Mouse (Mus musculus) liver, embryonic 12.5 days (tissue): ENCODE results near the gene Tubb2a. TPM values are rescaled to one million over a fixed set of nuclear protein-coding genes. Genes with fewer than 3 reads are reported as not detected.

Experiments
- ATAC-seq: fragments of 200-750 bp; cut with Nextera tagmentation; 2 replicates; pipeline ENCODE4 v1.8.0; 2017; ENCODE audit warnings: moderate number of reproducible peaks, mild to moderate bottlenecking, moderate library complexity
- H3K27ac ChIP-seq: fragments of 300-500 bp; sonication (generic); 2 replicates; pipeline ENCODE4 v1.5.1; 2016; ENCODE audit warnings: mild to moderate bottlenecking
- H3K27me3 ChIP-seq: fragments of 300-500 bp; sonication (generic); replicated peaks from 2 replicates; pipeline ENCODE4 v1.6.1; 2016; ENCODE audit warnings: mild to moderate bottlenecking, moderate library complexity
- H3K36me3 ChIP-seq: fragments of 300-500 bp; sonication (generic); 2 replicates; pipeline ENCODE4 v1.6.1; 2016; ENCODE audit warnings: mild to moderate bottlenecking, moderate library complexity
- H3K4me1 ChIP-seq: fragments of 300-500 bp; sonication (generic); 2 replicates; pipeline ENCODE4 v1.6.1; 2016
- H3K4me2 ChIP-seq: fragments of 300-500 bp; sonication (generic); 2 replicates; pipeline ENCODE4 v1.6.1; 2016; ENCODE audit warnings: mild to moderate bottlenecking, moderate library complexity
- H3K4me3 ChIP-seq: fragments of 300-500 bp; sonication (generic); 2 replicates; pipeline ENCODE4 v1.5.1; 2016; ENCODE audit warnings: mild to moderate bottlenecking, moderate library complexity
- H3K9ac ChIP-seq: fragments of 300-500 bp; sonication (generic); 2 replicates; pipeline ENCODE4 v1.6.1; 2016; ENCODE audit warnings: mild to moderate bottlenecking, moderate library complexity
- H3K9me3 ChIP-seq: fragments of 300-500 bp; sonication (generic); replicated peaks from 2 replicates; pipeline ENCODE4 v1.6.1; 2016; ENCODE audit warnings: mild to moderate bottlenecking, moderate library complexity
- WGBS: fragments of 180-500 bp; shearing (Covaris S2); methylation state at CpG from one replicate; pipeline ENCODE4 v1.1.7; 2016; ENCODE audit not compliant: insufficient replicate concordance; 5-methylcytosine and 5-hydroxymethylcytosine counted together
- polyA plus RNA-seq: library from polyadenylated mRNA; unstranded; fragments of >200 nt; fragmentation: Nextera tagmentation; extraction: Ambion mirVana; gene quantifications from 2 replicates; pipeline ENCODE4 v1.2.1, GENCODE M21; 2016

Tubb2a gene
- polyA plus RNA-seq, 1 experiment from 2014 or later = 68.1 TPM

DNA sequence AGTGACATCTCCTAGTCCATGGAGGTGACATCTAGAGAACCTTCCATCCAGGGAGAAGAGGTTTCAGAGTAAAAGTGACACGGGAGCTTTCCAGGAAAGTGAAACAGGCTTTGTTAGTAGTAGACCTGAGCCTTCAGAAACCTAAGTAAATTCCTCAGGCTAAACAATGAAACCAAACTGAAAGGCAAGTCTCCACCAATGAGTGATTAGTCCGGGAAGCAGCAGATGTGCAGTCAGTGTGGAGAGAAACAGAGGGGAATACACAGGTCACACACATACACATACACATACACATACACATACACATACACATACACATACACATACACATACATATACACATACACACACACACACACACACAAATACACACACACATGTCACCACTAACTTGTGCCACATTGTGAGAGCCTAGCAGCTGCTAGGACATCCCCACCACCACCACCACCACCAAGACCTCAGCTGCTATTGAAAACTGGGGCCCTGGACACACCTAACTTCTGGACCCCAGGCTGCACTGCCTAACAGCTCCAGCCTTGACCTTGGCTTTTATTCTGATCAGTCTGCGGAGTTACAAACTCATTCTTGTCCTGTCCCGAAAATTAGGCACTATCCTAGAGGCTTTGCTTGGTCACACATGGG lies 31.3 kb upstream of the Tubb2a start:
- no peaks in the 10 kb centered on the region for H3K9me3 ChIP-seq
- no peak overlapping the region for H3K27ac ChIP-seq
- no peak overlapping the region for H3K4me3 ChIP-seq
- 68% methylated on average over 4 of the region's 4 CpGs for WGBS
- H3K27me3 ChIP-seq = peaks cover 8% of the 10 kb centered on the region; the same call in 1 of the 2 replicates
- no peak overlapping the region for H3K9ac ChIP-seq
- 0 out of 2 replicates have a peak, but pooled peaks cover 8% of the 10 kb centered on the region for H3K4me1 ChIP-seq
- no peak overlapping the region for H3K4me2 ChIP-seq
- no peaks in the 10 kb centered on the region for H3K36me3 ChIP-seq
- ATAC-seq = no peak

DNA sequence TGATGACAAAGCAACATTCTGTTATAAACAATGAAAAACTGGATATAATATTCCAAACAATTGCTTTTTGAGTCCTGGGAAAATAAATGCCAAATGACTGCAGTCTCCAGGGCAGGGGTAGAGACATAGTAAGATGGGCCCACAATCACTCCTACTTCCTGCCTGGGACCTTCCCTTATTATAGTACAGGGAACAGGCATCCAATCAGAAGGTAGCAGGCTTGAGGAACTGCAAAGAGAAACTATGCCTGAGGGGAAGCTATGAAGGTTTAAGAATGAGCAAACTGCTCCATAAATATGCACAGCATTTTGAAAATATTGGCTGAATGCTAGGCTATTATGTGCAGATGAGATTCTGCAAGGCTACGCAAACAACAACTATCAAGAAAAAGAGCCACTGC lies 29.2 kb upstream of the Tubb2a start:
- H3K4me3 ChIP-seq = no peak overlapping the region
- WGBS = 94% methylated on average over 1 of the region's 1 CpGs
- H3K9ac ChIP-seq = no peak overlapping the region
- H3K27me3 ChIP-seq = peaks cover 8% of the 10 kb centered on the region; the same call in 1 of the 2 replicates
- no peaks in the 10 kb centered on the region for H3K9me3 ChIP-seq
- H3K4me1 ChIP-seq = peaks cover 14% of the 10 kb centered on the region
- no peak for ATAC-seq
- no peak overlapping the region for H3K27ac ChIP-seq
- H3K36me3 ChIP-seq = no peaks in the 10 kb centered on the region
- no peak overlapping the region for H3K4me2 ChIP-seq

DNA sequence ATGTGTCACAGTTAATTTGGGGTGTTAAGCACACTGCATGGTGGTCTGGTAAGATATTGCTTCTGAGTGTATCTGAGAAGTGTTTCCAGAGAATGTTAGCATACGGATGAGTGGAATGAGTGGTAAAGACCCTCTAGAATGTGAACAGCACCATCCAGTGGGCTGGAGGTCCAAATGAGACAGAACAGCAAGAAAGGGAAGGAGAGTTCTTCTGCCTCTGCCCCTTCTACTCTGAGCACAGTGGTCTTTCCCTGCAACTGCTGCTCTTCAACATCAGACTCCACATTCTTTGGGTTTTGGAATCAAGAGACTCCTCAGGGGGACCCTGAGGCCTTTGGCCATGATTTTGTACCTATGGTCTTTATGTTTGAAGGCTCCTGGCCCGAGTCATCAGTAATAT lies 28.4 kb upstream of the Tubb2a start:
- Histone ChIP-seq H3K9ac (no peak overlapping the region), H3K9me3 (no peaks in the 10 kb centered on the region), H3K27ac (no peak overlapping the region), H3K4me2 (no peak overlapping the region), H3K4me3 (no peak overlapping the region), H3K4me1 (peaks cover 21% of the 10 kb centered on the region), H3K27me3 (peaks cover 7% of the 10 kb centered on the region; the same call in 1 of the 2 replicates), H3K36me3 (no peaks in the 10 kb centered on the region)
- WGBS = 74% methylated on average over 2 of the region's 2 CpGs
- ATAC-seq = no peak

DNA sequence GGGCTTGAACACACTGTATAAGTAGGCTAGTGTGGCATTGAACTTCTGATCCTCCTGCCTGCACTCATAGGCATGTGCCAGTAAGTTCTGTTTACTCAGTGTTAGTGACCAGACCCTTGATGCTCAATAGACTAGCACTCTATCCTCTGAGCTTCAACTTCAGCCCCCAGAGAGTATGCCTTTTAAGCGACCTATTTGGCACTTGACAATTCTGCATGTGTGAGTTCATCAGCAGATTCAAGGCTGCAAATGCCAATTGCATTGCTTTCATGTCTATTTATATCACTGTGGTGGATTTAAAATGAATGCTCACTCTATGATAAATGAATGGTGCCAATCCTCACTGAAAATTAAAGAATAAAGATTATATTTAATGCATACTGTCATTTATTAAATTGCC lies 27.6 kb upstream of the Tubb2a start:
- H3K9ac ChIP-seq = no peak overlapping the region
- no peak overlapping the region for H3K27ac ChIP-seq
- no peaks in the 10 kb centered on the region for H3K36me3 ChIP-seq
- WGBS = 57% methylated on average over 1 of the region's 1 CpGs
- H3K4me1 ChIP-seq = peaks cover 30% of the 10 kb centered on the region
- H3K4me3 ChIP-seq = no peak overlapping the region
- no peaks in the 10 kb centered on the region for H3K9me3 ChIP-seq
- no peaks in the 10 kb centered on the region for H3K27me3 ChIP-seq
- H3K4me2 ChIP-seq = no peak overlapping the region
- ATAC-seq = no peak

DNA sequence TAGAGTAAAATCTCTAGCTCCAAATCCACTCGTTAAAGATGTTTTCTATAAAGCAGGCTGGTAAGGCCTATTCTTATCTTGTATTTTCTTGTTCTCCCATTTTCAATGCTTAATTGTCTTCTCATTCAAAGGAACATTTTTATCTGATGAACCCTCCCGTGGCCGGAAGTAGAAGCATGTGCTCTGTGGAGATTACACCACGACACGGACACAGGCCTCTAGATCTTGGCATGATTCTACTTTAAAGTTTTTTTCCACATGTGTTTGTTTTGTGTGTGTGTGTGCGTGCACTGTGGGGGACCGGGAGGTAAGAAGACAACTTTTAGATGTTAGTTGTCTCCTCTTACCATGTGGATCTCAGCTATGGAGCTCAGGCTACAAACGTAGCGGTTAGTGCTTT lies 24.1 kb upstream of the Tubb2a start:
- peak; percentile 50 for ATAC-seq

DNA sequence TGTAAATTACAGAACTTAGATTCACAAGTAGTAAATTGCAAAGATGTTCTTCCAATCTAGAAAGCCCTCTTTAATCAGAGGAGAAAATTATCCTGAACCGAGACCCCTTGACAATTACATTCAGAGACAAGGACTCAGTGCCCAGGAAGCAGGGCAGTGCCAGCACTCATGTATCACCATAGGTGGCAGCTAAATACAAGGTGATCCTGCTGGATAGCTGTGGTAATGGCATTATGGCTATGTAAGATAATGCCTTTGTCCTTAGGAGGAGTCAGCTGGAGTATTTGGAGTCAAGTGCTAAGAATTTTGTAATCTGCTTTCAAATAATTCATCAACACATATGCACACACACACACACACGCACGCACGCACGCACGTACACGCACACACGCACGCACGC lies 23.4 kb upstream of the Tubb2a start:
- Histone ChIP-seq H3K36me3 (no peaks in the 10 kb centered on the region), H3K9me3 (no peaks in the 10 kb centered on the region), H3K4me3 (peak overlapping the region; percentile 30), H3K4me2 (peak overlapping the region; percentile 56), H3K9ac (peak overlapping the region; percentile 43), H3K27me3 (no peaks in the 10 kb centered on the region), H3K27ac (peak overlapping the region; percentile 82), H3K4me1 (peaks cover 27% of the 10 kb centered on the region)
- 88% methylated on average over 10 of the region's 10 CpGs for WGBS
- ATAC-seq = peak; percentile 62

More for the DNA sequence above, 24.1 kb upstream of the Tubb2a start:
- Histone ChIP-seq H3K36me3 (no peaks in the 10 kb centered on the region), H3K9ac (no peak overlapping the region), H3K27me3 (no peaks in the 10 kb centered on the region), H3K4me3 (no peak overlapping the region), H3K9me3 (no peaks in the 10 kb centered on the region), H3K4me2 (peak overlapping the region; percentile 56), H3K4me1 (peaks cover 31% of the 10 kb centered on the region), H3K27ac (peak overlapping the region; percentile 82)
- WGBS = 36% methylated on average over 9 of the region's 9 CpGs

DNA sequence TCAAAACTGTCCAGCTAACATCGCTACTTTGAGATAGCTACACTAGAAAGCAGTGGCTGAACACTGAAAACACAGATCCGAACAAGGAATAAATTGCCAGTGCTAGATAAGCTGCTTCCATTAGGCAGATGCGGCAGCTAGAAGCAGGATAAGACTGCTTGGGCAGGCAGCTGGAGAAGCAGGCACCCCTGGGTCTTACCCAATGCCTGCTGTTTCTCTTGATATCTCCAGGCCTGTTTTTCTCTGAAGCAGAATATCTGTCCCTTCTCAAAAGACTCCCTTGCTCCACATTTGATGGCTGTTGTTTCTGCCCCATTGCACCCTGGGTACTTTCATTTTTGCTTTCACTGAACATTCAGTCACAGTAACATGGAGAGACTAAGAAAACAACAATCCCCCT lies 22.9 kb upstream of the Tubb2a start:
- H3K4me3 ChIP-seq = peak overlapping the region; percentile 30
- no peaks in the 10 kb centered on the region for H3K36me3 ChIP-seq
- H3K9me3 ChIP-seq = no peaks in the 10 kb centered on the region
- H3K9ac ChIP-seq = peak overlapping the region; percentile 43
- ATAC-seq = peak; percentile 93
- WGBS = 17% methylated on average over 3 of the region's 3 CpGs
- peaks cover 31% of the 10 kb centered on the region for H3K4me1 ChIP-seq
- H3K27ac ChIP-seq = peak overlapping the region; percentile 82
- H3K27me3 ChIP-seq = no peaks in the 10 kb centered on the region
- peak overlapping the region; percentile 56 for H3K4me2 ChIP-seq

DNA sequence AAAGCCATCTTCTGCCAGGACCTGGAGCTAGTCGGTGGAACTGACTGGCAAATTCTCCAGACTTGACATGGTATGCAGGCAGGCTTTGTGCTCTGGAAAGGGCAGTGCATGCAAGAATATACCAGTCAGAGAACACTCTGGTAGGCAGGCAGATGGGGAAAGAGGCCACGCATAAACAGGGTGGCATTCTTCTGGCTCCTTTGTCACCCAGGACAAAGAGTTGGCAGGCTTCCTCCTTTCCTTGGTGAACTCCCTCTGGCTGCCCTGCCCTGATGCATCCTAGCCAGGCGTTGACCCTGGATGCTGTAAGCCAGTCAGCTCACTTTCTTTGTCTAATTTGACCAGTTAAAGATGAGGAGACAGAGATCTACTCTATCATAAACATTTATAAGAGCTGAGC lies 19.3 kb upstream of the Tubb2a start:
- no peak for ATAC-seq
- 67% methylated on average over 3 of the region's 3 CpGs for WGBS

DNA sequence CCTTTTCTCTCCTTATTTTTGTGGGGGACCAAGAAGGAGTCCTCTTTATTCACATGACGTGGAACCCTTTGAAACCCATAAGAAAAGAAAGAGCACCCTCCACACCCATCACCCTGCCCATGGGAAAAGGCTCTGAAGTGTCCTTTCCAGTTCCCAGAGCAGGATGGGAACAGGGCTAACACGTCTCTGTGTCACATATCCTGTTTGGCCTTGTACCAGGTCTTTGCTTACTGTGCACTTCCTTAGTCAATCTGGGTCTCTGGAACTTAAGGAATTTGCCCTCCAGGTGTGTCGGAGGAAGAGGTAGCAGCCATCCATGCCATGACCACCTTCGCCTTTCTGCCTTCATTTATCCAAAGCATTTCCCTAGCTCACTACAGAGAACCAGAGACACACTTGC lies 18.6 kb upstream of the Tubb2a start:
- Histone ChIP-seq H3K36me3 (no peaks in the 10 kb centered on the region), H3K9ac (no peak overlapping the region), H3K4me2 (no peak overlapping the region), H3K27ac (no peak overlapping the region), H3K27me3 (no peaks in the 10 kb centered on the region), H3K4me1 (peaks cover 25% of the 10 kb centered on the region), H3K4me3 (no peak overlapping the region), H3K9me3 (no peaks in the 10 kb centered on the region)
- ATAC-seq = no peak
- 62% methylated on average over 4 of the region's 4 CpGs for WGBS

More for the DNA sequence above, 19.3 kb upstream of the Tubb2a start:
- no peaks in the 10 kb centered on the region for H3K27me3 ChIP-seq
- no peak overlapping the region for H3K4me3 ChIP-seq
- no peak overlapping the region for H3K9ac ChIP-seq
- H3K4me1 ChIP-seq = peaks cover 31% of the 10 kb centered on the region
- no peak overlapping the region for H3K4me2 ChIP-seq
- no peak overlapping the region for H3K27ac ChIP-seq
- H3K36me3 ChIP-seq = no peaks in the 10 kb centered on the region
- H3K9me3 ChIP-seq = no peaks in the 10 kb centered on the region

DNA sequence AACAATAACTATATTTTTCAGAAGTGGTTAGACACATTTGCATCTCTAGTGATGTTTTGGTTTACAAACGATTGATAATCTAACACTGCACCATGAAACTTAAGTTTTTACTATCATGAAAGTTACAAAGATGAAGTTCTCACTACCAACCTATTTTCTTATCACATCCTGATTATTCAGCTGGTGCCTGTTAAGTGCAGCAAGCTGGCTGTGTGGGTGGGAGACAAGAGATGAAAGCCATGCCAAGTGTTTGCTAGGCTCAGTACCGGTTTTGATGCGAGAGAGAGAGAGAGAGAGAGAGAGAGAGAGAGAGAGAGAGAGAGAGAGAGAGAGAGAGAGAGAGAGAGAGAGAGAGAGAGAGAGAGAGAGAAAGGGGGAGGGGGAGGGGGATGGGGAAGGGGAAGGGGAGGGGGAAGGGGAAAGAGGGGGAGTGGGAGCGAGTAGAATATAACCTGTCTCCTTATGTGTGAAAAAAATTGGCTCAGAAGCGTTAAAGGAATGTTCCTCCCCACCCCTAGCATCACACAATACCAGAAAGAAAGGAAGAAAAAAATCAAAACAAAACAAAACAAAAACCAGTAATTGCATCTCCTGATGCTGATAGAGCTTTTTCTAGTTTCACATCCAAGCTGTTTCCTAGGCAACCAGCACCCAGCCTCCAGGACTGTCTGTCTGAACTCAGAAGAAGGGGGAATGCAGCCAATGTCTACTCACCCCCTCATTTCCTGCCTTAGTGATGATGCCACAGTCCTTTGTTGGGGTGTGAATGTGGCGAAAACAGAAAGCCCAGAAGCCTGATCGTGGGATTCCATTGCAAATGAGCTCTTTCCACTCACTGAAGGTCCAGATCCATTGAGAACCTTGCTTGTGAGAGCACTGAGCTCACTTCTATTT lies 18.0 kb upstream of the Tubb2a start:
- no peak overlapping the region for H3K4me3 ChIP-seq
- H3K9ac ChIP-seq = no peak overlapping the region
- no peak overlapping the region for H3K27ac ChIP-seq
- H3K9me3 ChIP-seq = no peaks in the 10 kb centered on the region
- no peaks in the 10 kb centered on the region for H3K36me3 ChIP-seq
- 47% methylated on average over 5 of the region's 7 CpGs for whole genome bisulfite sequencing
- no peak overlapping the region for H3K4me2 ChIP-seq
- no peak for ATAC-seq
- no peaks in the 10 kb centered on the region for H3K27me3 ChIP-seq
- H3K4me1 ChIP-seq = peaks cover 18% of the 10 kb centered on the region

DNA sequence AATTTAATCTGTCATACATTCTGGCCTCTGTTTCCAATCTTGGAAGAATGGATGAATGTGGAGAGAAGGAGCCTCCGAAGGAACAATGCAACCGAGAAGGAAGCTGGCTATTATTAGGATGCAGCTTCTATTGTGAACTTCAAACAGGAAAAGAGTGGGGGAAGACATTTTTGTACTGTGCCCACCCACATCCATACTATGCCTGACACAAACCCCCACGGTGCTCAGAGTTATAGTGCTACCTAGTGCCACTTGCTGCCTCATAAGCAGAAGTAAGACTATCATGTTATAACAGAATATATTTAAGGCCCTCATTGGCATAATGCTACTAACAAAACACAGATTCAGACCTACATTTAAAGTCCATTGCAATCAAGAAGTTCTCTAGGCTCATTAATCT lies 11.6 kb upstream of the Tubb2a start:
- H3K4me2 ChIP-seq = 0 out of 2 replicates have a peak overlapping the region, but pooled peaks have one; percentile 4
- no peaks in the 10 kb centered on the region for H3K36me3 ChIP-seq
- H3K27ac ChIP-seq = peak overlapping the region; percentile 8; the same call in 1 of the 2 replicates
- WGBS = 15% methylated on average over 3 of the region's 3 CpGs
- H3K4me3 ChIP-seq = no peak overlapping the region
- H3K9me3 ChIP-seq = no peaks in the 10 kb centered on the region
- peaks cover 13% of the 10 kb centered on the region for H3K4me1 ChIP-seq
- no peaks in the 10 kb centered on the region for H3K27me3 ChIP-seq
- ATAC-seq = no peak
- no peak overlapping the region for H3K9ac ChIP-seq

DNA sequence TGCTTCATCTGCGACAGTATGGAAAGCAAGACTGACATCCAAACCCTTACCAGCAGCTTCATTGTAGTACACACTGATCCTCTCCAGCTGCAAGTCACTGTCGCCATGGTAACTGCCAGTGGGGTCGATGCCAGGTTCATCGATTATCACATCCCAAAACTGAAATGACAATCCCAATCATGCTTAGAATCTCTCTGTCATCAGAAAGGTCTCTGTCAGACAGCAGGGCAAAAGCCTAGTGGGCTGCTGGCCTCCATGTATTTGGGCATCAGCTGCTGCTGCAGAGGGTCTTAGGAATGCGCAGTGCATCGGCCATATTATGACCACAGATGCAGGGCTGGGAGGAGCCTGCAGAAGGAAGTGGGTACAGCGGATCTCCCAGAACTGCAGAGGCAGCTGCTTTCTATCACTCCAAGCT lies 11.1 kb upstream of the Tubb2a start:
- Histone ChIP-seq H3K27me3 (no peaks in the 10 kb centered on the region), H3K4me3 (no peak overlapping the region), H3K27ac (no peak overlapping the region; the same call in 1 of the 2 replicates), H3K36me3 (no peaks in the 10 kb centered on the region), H3K9ac (no peak overlapping the region), H3K4me2 (0 out of 2 replicates have a peak overlapping the region, but pooled peaks have one; percentile 4), H3K9me3 (no peaks in the 10 kb centered on the region), H3K4me1 (peaks cover 13% of the 10 kb centered on the region)
- WGBS = 28% methylated on average over 7 of the region's 7 CpGs
- no peak; the same call in 1 of the 2 replicates for ATAC-seq
